Mouse (Mus musculus) kidney, postnatal 0 days (tissue): ENCODE measurements around the gene Znrd1. TPM values are rescaled to one million over a fixed set of nuclear protein-coding genes. Genes with fewer than 3 reads are reported as not detected.

Experiments used
- ATAC-seq: fragments of 200-750 bp; cut with Nextera tagmentation; replicated peaks from 2 replicates; pipeline ENCODE4 v1.8.0; 2017; ENCODE audit warnings: low read depth, moderate number of reproducible peaks, moderate TSS enrichment, moderate library complexity; ENCODE audit not compliant: low FRiP score
- DNase-seq: peaks from one replicate; pipeline ENCODE4 v3.0.0-alpha.2; 2016; ENCODE audit warnings: low spot score
- H3K27ac ChIP-seq: fragments of 300-500 bp; sonication (generic); 2 replicates; pipeline ENCODE4 v1.5.1; 2014; ENCODE audit warnings: mild to moderate bottlenecking
- H3K27me3 ChIP-seq: fragments of 300-500 bp; sonication (generic); 2 replicates; pipeline ENCODE4 v1.6.1; 2014; ENCODE audit warnings: low read length, mixed read lengths; ENCODE audit not compliant: insufficient read depth
- H3K36me3 ChIP-seq: fragments of 300-500 bp; sonication (generic); 2 replicates; pipeline ENCODE4 v1.6.1; 2014; ENCODE audit warnings: low read length, mixed read lengths; ENCODE audit not compliant: insufficient read depth
- H3K4me1 ChIP-seq: fragments of 300-500 bp; sonication (generic); replicated peaks from 2 replicates; pipeline ENCODE4 v1.6.1; 2014; ENCODE audit warnings: antibody characterized with exemption, low read length, mixed read lengths; ENCODE audit not compliant: insufficient read depth
- H3K4me2 ChIP-seq: fragments of 300-500 bp; sonication (generic); 2 replicates; pipeline ENCODE4 v1.6.1; 2014; ENCODE audit warnings: mild to moderate bottlenecking, low read length, moderate library complexity, mixed read lengths
- H3K4me3 ChIP-seq: fragments of 300-500 bp; sonication (generic); replicated peaks from 2 replicates; pipeline ENCODE4 v1.5.1; 2014; ENCODE audit warnings: low read depth, low read length
- H3K9ac ChIP-seq: fragments of 300-500 bp; sonication (generic); 2 replicates; pipeline ENCODE4 v1.6.1; 2014; ENCODE audit warnings: low read depth, low read length
- H3K9me3 ChIP-seq: fragments of 300-500 bp; sonication (generic); replicated peaks from 2 replicates; pipeline ENCODE4 v1.6.1; 2016; ENCODE audit warnings: low read length, inconsistent platforms, mixed read lengths
- CTCF ChIP-seq: IDR thresholded peaks from 2 replicates; pipeline ENCODE4 v1.5.1; 2016; ENCODE audit warnings: antibody characterized with exemption, low read depth, mild to moderate bottlenecking, moderate library complexity
- WGBS: fragments of 180-500 bp; shearing (Covaris S2); extraction: QIAGEN DNeasy Blood & Tissue Kit; methylation state at CpG from one replicate; pipeline ENCODE4 v1.1.7; 2014; 5-methylcytosine and 5-hydroxymethylcytosine counted together
- polyA plus RNA-seq: library from polyadenylated mRNA; unstranded; fragments of >200 nt; fragmentation: Nextera tagmentation; extraction: Ambion mirVana; gene quantifications from 2 replicates; pipeline ENCODE4 v1.2.1, GENCODE M21; 2015

Znrd1 gene
- polyA plus RNA-seq, 1 experiment from 2014 or later, result 87.6 TPM

DNA sequence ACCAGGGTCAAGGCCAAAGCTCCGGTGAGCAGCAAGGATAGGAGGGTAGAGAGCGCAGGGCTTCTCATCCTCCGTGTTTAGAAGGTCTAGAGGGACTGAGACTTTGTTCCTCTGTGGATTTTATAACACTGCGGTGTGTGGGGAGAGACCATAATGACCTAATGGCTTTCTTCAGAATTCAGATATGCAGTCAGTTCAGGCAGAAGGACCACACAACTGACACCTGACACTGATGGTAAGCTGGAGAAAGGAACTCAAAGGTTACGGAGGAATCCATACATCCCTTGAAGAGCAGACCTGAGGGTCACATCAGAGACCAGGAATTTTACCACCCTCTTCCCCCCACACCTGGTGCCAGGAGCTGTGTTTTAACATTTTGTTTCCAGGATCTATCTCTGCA lies 31.1 kb upstream of the Znrd1 start, which contains the start of gene H2-M5:
Gene H2-M5, minus strand, starts transcription at position 101 of the 400 bp plus-strand sequence.
- peaks cover 10% of the 10 kb centered on the region; the same call in 1 of the 2 replicates for H3K27me3 ChIP-seq
- no peak within 1 kb of the TSS for H3K9ac ChIP-seq
- H3K27ac ChIP-seq, result no peak within 1 kb of the TSS
- peak within 1 kb of the TSS; percentile 35 for H3K4me2 ChIP-seq
- ATAC-seq (no peak), DNase-seq (no peak)
- H3K4me3 ChIP-seq, result 0 out of 2 replicates have a peak within 1 kb of the TSS, but pooled peaks have one; percentile 13
- H3K9me3 ChIP-seq, result no peaks in the 10 kb centered on the region
- WGBS, result 24% methylated on average over 5 of the region's 5 CpGs
- no peak for TF ChIP-seq CTCF
- no peaks in the 10 kb centered on the region for H3K36me3 ChIP-seq
- no peaks in the 10 kb centered on the region for H3K4me1 ChIP-seq

DNA sequence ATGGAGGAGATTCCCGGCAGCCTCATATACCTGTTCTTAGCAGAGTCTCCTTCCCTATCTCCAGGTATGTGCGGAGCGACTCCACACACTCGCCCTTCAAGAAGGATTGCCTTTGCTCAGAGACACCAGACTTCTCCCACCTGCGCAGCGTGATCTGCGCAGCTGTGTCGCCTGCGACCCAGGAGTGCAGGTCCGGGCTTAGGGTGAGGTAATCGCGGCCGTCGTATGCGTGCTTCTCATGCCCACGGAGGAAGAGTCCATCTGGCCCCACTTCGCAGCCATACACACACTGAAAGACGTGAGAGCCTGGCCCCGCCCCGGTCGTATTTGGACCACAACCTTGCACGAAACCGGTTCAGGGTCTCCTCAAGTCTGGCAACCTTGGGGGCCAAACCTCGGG lies 30.1 kb upstream of the Znrd1 start:
- Histone ChIP-seq H3K36me3 (no peaks in the 10 kb centered on the region), H3K9me3 (no peaks in the 10 kb centered on the region), H3K27me3 (peaks cover 10% of the 10 kb centered on the region; the same call in 1 of the 2 replicates), H3K27ac (no peak overlapping the region), H3K9ac (no peak overlapping the region), H3K4me2 (peak overlapping the region; percentile 35), H3K4me3 (0 out of 2 replicates have a peak overlapping the region, but pooled peaks have one; percentile 13), H3K4me1 (no peaks in the 10 kb centered on the region)
- WGBS, result 10% methylated on average over 24 of the region's 24 CpGs
- no peak for ATAC-seq
- DNase-seq, result no peak
- no peak for TF ChIP-seq CTCF

DNA sequence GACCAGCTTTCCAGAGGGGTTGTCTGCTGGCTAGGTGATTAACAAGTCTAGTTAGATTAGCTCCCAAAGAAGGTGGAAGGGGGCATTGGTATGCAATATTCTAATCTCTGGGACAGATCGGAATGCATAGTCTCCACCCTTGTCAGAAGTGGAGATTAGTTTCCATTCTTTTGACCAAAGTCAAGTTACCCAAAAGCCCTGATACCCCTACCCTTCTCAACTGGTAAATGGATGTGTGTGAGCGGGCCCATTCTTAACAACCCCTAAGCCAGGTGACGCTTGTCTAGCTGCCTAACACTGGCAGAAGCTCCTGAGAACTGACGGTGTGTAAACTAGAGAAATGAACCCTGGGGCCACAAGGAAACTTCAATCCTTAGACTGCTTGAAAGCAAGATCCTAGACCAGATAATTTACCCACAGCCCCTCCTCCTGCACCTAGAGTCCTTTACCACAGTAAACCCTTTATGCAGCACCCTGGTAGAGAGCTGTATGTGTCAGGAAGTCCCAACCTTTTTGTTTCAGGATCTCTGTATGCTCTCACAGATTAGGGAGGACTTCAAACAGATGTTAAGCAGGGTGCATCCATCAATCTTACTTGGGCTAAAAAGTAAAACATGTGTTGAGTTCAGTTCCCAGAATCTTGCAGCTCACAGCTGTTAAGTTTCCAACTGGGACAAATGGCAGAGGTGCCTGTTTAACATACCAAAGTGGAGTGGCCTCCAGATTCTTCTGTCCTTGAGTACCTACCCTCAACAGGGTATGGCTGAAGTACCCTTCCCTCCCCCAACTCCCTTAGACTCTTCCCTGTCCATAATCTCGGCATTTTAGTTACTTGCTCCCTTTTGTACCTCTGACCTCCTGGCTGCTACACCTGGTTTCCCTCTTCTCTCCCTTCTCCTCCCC lies 24.1 kb upstream of the Znrd1 start:
- Histone ChIP-seq H3K36me3 (no peaks in the 10 kb centered on the region), H3K9ac (no peak overlapping the region), H3K4me3 (no peak overlapping the region), H3K9me3 (no peaks in the 10 kb centered on the region), H3K4me1 (no peaks in the 10 kb centered on the region), H3K4me2 (no peak overlapping the region), H3K27ac (no peak overlapping the region), H3K27me3 (no peaks in the 10 kb centered on the region)
- no peak for ATAC-seq
- no peak for DNase-seq
- WGBS, result 36% methylated on average over 5 of the region's 5 CpGs
- TF ChIP-seq CTCF, result no peak

DNA sequence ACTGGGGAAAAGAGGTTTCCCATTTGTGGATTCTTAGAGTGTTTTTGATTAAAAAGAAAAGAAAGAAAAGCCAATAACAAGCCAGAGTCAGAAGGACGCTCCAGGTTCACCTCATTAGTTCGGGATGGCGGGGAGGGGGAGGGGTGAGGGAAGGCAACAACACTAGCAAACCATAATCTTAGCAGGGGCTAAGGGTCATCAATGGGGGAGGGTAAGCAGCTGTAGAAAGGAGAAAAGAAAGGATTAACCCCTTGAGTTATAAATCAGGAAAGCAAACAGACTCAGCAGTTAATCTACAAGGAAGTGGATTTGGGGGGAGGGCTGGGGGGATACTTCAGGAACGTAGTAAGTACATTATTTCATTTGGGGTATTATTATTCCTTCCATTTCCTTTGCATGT lies 23.5 kb upstream of the Znrd1 start:
- Histone ChIP-seq H3K4me2 (peak overlapping the region; percentile 44), H3K9me3 (no peaks in the 10 kb centered on the region), H3K9ac (no peak overlapping the region), H3K4me3 (no peak overlapping the region), H3K36me3 (no peaks in the 10 kb centered on the region), H3K27ac (no peak overlapping the region), H3K4me1 (no peaks in the 10 kb centered on the region), H3K27me3 (no peaks in the 10 kb centered on the region)
- 4% methylated on average over 4 of the region's 4 CpGs for WGBS
- no peak for ATAC-seq
- no peak for TF ChIP-seq CTCF
- DNase-seq, result no peak

DNA sequence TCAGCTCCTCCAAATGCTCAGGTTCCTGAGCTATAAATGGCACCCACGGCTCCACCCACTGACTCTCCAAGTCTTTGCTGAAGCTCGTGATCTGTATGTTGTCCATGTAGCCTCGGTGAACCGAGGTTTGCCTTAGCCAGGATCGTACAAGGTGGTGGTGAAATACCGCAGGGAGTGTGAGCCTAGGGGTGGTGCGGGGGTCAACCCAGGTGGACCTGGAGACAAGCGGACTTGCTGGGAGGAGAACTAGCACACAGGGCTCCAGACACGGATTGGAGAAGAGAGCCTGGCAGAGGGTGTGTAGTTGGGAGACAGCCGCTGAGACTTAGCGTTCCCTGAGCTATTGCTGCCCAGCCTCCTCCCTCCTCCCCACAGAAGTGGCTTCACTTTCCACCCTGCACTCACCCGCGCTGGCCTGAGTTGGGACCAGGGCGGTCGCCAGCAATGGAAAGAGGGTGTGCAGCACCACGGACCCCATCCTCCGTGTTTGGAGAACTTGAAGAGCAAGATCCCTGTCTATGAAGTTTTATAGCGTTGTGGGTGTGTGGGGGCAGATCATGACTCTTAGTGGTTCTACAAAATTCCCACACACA lies 23.0 kb upstream of the Znrd1 start, which contains the start of gene 2410137M14Rik:
Gene 2410137M14Rik, minus strand, starts transcription at position 17 of the 593 bp plus-strand sequence.
- peak within 1 kb of the TSS; percentile 44 for H3K4me2 ChIP-seq
- WGBS, result 11% methylated on average over 18 of the region's 18 CpGs
- H3K9me3 ChIP-seq, result no peaks in the 10 kb centered on the region
- 0 out of 2 replicates have a peak, but pooled peaks have one; percentile 46 for ATAC-seq
- TF ChIP-seq CTCF, result no peak
- H3K36me3 ChIP-seq, result no peaks in the 10 kb centered on the region
- H3K27ac ChIP-seq, result no peak within 1 kb of the TSS
- peak; percentile 11 for DNase-seq
- H3K4me1 ChIP-seq, result no peaks in the 10 kb centered on the region
- H3K4me3 ChIP-seq, result 0 out of 2 replicates have a peak within 1 kb of the TSS, but pooled peaks have one; percentile 8
- H3K9ac ChIP-seq, result 0 out of 2 replicates have a peak within 1 kb of the TSS, but pooled peaks have one; percentile 3
- no peaks in the 10 kb centered on the region for H3K27me3 ChIP-seq

DNA sequence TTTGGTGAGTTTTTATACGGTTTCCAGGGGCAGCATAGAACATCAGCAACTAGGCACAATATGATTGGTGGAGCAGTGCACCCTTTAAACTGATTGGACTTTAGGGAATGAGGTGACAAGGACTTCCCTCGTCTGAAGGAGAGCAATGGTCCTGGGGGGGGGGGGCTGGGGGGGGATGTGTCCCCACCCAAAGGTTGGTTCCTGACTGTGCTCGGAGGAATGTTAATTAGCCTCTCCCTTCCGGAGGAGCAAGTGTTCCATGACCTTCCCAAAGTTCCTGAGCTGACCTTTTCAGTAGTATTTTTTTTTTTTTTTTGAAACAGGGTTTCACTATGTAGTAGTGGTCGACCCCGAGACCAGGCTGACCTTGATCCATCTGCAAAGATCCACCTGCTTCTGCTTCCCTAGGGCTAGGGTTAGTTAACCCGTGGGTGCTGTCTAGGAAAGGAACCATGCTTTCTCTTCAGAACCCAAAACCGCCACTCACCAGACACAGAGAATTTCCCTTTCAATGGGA lies 15.0 kb upstream of the Znrd1 start:
- H3K9me3 ChIP-seq, result no peaks in the 10 kb centered on the region
- 56% methylated on average over 8 of the region's 8 CpGs for WGBS
- H3K4me2 ChIP-seq, result no peak overlapping the region
- ATAC-seq (no peak), DNase-seq (no peak)
- no peaks in the 10 kb centered on the region for H3K4me1 ChIP-seq
- TF ChIP-seq CTCF, result no peak
- no peak overlapping the region for H3K4me3 ChIP-seq
- no peak overlapping the region for H3K27ac ChIP-seq
- no peak overlapping the region for H3K9ac ChIP-seq
- H3K27me3 ChIP-seq, result no peaks in the 10 kb centered on the region
- H3K36me3 ChIP-seq, result no peaks in the 10 kb centered on the region
